Mouse (Mus musculus) liver, postnatal 0 days (tissue): Measurements from ENCODE around the gene Krt24.

Source experiments
- CTCF ChIP-seq: sonication (generic); IDR thresholded peaks from 2 replicates; pipeline ENCODE4 v1.5.1; 2016; ENCODE audit warnings: antibody characterized with exemption, low read depth
- EP300 ChIP-seq: IDR thresholded peaks from 2 replicates; pipeline ENCODE4 v1.6.1; 2016; ENCODE audit warnings: antibody characterized with exemption, low read depth, mild to moderate bottlenecking

- TF ChIP-seq CTCF (no peak), EP300 (no peak)
Measured at GRCm38 (mm10) chr11:99279986-99280385, 5.1 kb downstream of the Krt24 start.
